Mouse (Mus musculus) layer of hippocampus, postnatal 14 days (tissue): ENCODE data around the gene Akr1c21. TPM values are rescaled to one million over a fixed set of nuclear protein-coding genes. Genes with fewer than 3 reads are reported as not detected.
"Not testable (repeated sequence)": the region's sequence is repeated elsewhere in the genome, so short reads cannot be mapped to it uniquely, and the experiment has no call there.

Source experiments
- DNase-seq, 2 experiments: peaks; one replicate each; pipeline ENCODE4 v3.0.0; 2021 to 2022; ENCODE audit warnings: low spot score in 2 of 2, mixed read lengths in 1 of 2
- long read RNA-seq, 2 experiments: library from polyadenylated mRNA; stranded (forward); transcript quantifications; one replicate each; pipeline ENCODE4 v2.0.0; 2021
- total RNA-seq, 2 experiments: library from RNA; stranded (reverse); gene quantifications; 2 replicates each; pipeline ENCODE4 v1.2.3; 2021

Gene Akr1c21
- not detected for total RNA-seq
- long read RNA-seq, experiment 1: 0 reads
- long read RNA-seq, experiment 2: 0 reads

DNA sequence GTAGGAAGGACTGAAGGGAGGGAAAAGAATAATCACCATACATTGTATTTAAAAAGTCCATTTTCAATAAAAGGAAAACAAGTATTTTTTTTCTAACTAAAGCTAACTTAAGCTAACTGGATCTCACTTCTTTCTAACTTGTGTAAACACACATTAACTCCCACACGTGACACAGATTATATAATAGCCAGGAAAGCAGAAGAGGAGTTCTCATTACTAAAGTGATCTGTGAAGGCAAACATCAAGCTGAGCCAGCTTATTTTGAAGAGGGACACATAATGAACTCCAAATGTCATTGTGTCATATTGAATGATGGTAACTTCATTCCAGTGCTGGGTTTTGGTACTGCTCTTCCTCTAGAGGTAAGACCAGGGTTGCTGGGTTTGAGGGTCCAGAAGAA is at the start of gene Akr1c21:
Akr1c21 (plus strand) TSS at position 205 of the 400 bp plus-strand sequence.
- no peak for DNase-seq

DNA sequence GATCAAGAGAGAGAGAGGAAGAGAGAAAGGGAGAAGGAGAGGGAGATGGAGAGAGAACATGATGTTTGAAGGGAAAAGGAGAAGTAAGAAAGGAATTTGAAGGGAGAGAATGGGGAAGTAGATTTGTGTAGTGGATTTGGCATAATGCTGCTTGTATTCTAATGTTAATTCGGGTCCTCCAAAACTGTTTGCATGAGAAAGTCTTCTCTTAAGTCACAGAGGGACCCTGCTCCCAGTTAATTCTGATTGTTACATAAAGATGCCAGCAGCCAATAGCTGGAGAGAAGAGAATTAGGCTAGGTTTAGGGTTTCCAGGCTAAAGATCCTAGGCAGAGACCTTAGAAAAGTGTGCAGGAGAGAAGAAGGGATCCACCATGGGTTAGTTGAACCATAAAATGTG is 14.7 kb upstream of the Akr1c21 start:
- DNase-seq: no peak

DNA sequence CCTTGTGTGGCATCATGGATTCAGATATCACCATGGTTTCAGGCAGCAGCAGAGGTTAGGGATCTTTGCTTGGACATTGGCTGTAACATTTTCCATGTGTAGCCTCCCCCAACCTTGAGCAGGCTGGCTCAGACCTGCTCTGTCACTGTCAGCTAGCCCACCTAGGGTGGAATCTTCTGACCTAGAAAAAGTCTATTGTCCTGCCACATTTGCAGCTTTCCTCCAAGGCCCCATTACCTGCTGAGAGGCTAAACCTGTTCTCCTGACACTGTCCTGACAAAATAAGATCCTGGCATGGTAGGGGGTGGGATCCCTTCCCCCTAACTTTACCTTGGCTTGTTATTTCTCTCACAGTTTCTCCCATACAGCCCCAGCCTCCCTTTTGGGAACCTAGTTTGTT is 13.4 kb upstream of the Akr1c21 start:
- no peak for DNase-seq

DNA sequence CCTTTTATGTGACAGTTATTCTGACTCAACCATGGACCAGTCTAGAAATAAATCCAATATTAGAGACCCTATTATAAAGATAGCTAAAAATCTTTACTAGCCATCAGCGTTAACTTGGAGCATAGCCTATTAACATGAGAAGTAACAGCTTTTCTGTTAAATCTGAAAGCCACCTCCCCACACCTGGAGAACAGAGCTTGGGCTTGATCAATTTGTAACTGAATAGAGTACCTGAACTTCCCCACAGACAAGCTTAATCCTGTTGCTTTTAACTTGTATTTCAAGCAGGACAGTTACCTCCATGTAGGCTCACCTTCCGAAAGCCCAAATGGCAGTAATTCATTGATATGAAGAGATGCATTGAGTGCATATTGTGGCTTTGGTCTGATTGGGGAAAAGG is 7.9 kb upstream of the Akr1c21 start:
- no peak for DNase-seq

DNA sequence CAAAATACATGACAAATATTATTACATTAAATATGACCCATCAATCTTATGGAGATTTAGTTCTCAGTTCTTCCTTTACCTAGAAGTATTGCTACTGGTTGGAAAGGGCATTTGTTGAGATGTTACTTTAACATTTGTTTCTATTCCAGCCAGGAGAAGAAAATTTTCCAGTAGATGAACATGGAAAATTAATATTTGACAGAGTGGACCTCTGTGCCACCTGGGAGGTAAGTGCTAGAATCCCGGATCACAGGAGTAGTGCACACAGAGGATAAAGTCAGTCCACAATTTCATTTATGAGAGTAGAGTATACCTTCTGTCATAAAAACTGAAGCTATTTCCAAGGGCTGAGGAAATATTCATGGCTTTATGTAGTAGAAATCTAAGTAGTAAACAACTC is 3.0 kb downstream of the Akr1c21 start:
- no peak for DNase-seq

DNA sequence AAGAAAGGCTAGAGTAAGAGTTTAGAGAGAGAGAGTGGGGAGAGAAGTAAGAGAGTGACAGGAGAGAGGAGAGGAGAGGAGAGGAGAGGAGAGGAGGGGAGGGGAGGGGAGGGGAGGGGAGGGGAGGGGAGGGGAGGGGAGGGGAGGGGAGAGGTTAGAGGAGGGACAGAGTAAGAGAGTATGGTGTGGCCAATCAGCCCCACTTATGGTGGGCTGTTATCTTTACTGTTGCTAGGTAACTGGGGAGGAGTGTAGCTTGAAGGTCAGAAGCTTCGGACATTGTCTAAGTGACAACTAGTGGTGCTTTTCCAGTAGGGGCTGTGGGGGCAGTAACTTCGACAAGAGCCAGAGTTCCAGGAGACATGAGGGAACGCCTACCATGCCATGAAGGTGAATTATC is 29.6 kb downstream of the Akr1c21 start:
- not testable (repeated sequence) for DNase-seq

DNA sequence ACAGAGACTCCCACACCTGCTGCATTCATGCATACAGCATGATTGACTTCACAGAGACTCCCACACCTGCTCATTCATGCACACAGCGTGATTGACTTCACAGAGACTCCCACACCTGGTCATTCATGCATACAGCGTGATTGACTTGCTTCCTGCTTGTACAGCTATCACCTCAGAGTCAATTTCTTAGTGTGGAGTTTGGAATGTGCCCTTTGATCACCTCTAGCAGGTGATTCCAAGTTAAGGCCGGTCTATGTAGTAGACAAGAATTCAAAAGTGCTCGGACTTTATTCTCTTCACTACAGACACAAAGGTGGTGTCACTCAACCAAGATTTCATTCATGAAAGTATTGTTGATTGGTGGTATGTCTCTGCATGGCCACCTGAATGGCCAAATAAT is 32.9 kb downstream of the Akr1c21 start:
- no peak for DNase-seq

DNA sequence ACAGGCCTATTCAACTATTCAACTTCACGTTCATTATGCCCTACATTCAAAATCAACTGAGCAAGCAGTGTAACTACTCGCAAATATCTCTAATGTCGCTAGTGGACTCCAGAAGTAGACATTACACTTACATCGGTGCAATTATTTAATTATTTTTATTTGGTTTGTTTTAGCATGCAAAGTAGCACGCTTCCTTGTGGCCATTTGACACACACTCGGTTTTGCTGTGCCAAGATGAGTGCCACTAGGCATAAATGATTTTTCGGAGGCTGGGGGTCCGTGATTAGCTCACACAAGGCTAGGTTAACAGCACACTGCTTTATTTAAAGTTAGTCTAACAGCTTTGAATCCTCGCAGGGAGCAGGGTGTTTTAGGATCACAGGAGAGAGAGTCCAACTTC is 34.7 kb downstream of the Akr1c21 start:
- no peak for DNase-seq

DNA sequence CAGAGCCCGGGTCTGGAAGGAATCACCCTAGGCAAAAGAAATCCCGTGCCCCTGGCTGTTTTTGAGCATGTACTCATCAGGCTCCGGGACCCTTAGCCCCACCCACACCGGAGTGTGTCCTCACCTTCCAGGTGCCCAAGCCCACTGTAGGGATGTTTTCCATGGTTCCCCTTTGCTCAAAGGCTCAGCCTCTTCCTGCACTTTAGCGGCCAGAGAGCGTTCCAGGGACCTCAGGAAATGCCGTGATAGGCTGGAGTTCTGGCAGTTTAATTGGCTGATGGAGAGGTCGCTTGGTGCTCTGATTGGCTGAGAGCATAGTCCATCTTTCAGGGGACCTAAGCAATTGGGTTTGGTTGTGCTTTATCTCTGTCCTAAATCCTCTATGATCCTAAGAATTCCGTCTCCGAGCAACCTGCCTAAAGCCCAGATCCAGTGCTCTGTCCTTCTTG is 35.1 kb downstream of the Akr1c21 start, which contains the start of gene Akr1e1:
Akr1e1 (minus strand) TSS at position 214 of the 449 bp plus-strand sequence.
- peak; percentile 85 to 97 for DNase-seq

DNA sequence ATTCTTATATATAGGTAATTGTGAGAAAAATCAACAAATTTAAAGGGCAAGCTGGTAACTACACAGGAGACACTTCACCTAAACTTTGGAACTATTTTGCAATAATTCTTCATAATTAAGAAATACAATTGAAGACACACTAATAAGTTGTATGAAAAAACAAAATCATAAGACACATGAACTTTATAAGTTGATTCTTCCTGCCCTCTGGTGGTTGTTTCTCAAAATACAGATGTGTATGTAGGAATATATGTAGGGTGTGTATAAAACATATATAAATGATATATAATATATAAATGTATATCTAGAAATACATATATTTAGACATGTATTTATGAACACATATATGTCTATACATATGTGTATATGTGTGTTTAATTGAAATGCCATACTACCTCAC is 37.0 kb downstream of the Akr1c21 start:
- peak in 1 of 2 experiments; percentile 28 for DNase-seq

Other genes with a start within 250 kb of the Akr1c21 start
- gene Akr1c6, start 139.8 kb upstream of the Akr1c21 start, total RNA-seq: not detected
- not detected for gene Akr1c20, start 50.7 kb upstream of the Akr1c21 start, total RNA-seq
- gene Akr1e1, start 35.1 kb downstream of the Akr1c21 start, total RNA-seq: 10 to 100 TPM; 16.7 to 18.4 TPM